Mouse (Mus musculus) heart, embryonic 13.5 days (tissue): ENCODE results near the gene Lrrc32. TPM values are rescaled to one million over a fixed set of nuclear protein-coding genes. Genes with fewer than 3 reads are reported as not detected.

Source experiments
- ATAC-seq: fragments of 200-750 bp; cut with Nextera tagmentation; 2 replicates; pipeline ENCODE4 v1.8.0; 2017; ENCODE audit warnings: moderate TSS enrichment; ENCODE audit not compliant: insufficient number of reproducible peaks, low FRiP score, low TSS enrichment; ENCODE audit errors: extremely low read depth
- H3K27ac ChIP-seq: fragments of 300-500 bp; sonication (generic); replicated peaks from 2 replicates; pipeline ENCODE4 v1.5.1; 2015; ENCODE audit warnings: moderate library complexity, mild to moderate bottlenecking, inconsistent platforms
- H3K27me3 ChIP-seq: fragments of 300-500 bp; sonication (generic); replicated peaks from 2 replicates; pipeline ENCODE4 v1.6.1; 2015; ENCODE audit warnings: mild to moderate bottlenecking, inconsistent platforms
- H3K36me3 ChIP-seq: fragments of 300-500 bp; sonication (generic); 2 replicates; pipeline ENCODE4 v1.6.1; 2015; ENCODE audit warnings: mild to moderate bottlenecking, inconsistent platforms
- H3K4me1 ChIP-seq: fragments of 300-500 bp; sonication (generic); 2 replicates; pipeline ENCODE4 v1.6.1; 2015; ENCODE audit warnings: inconsistent platforms
- H3K4me2 ChIP-seq: fragments of 300-500 bp; sonication (generic); 2 replicates; pipeline ENCODE4 v1.6.1; 2015; ENCODE audit warnings: inconsistent platforms, mild to moderate bottlenecking, moderate library complexity
- H3K4me3 ChIP-seq: fragments of 300-500 bp; sonication (generic); 2 replicates; pipeline ENCODE4 v1.5.1; 2015; ENCODE audit warnings: moderate library complexity, mild to moderate bottlenecking, inconsistent platforms
- H3K9ac ChIP-seq: fragments of 300-500 bp; sonication (generic); 2 replicates; pipeline ENCODE4 v1.6.1; 2015; ENCODE audit warnings: inconsistent platforms, mild to moderate bottlenecking, moderate library complexity
- H3K9me3 ChIP-seq: fragments of 300-500 bp; sonication (generic); 2 replicates; pipeline ENCODE4 v1.6.1; 2016; ENCODE audit warnings: inconsistent platforms
- WGBS: fragments of 180-500 bp; shearing (Covaris S2); methylation state at CpG from one replicate; pipeline ENCODE4 v1.1.7; 2015; ENCODE audit warnings: mixed read lengths; 5-methylcytosine and 5-hydroxymethylcytosine counted together
- polyA plus RNA-seq: library from polyadenylated mRNA; unstranded; fragments of >200 nt; fragmentation: Nextera tagmentation; extraction: Ambion mirVana; gene quantifications from 2 replicates; pipeline ENCODE4 v1.2.1, GENCODE M21; 2015

The Lrrc32 gene
- polyA plus RNA-seq, 1 experiment from 2014 or later: 6.0 TPM

GRCm38 (mm10) chr7:98477153-98477552 lies 11.9 kb upstream of the Lrrc32 start:
- no peak overlapping the region for H3K27ac ChIP-seq
- H3K4me2 ChIP-seq: no peak overlapping the region
- no peak overlapping the region for H3K9ac ChIP-seq
- H3K36me3 ChIP-seq: no peaks in the 10 kb centered on the region
- no peak overlapping the region for H3K4me3 ChIP-seq
- peaks cover 20% of the 10 kb centered on the region for H3K4me1 ChIP-seq
- ATAC-seq: no peak
- H3K27me3 ChIP-seq: peaks cover 27% of the 10 kb centered on the region; the same call in 1 of the 2 replicates
- 66% methylated on average over 4 of the region's 4 CpGs for WGBS
- no peaks in the 10 kb centered on the region for H3K9me3 ChIP-seq

GRCm38 (mm10) chr7:98480481-98480880 lies 8.6 kb upstream of the Lrrc32 start:
- Histone ChIP-seq H3K4me2 (no peak overlapping the region), H3K9ac (no peak overlapping the region), H3K27me3 (peaks cover 27% of the 10 kb centered on the region; the same call in 1 of the 2 replicates), H3K4me3 (no peak overlapping the region), H3K36me3 (no peaks in the 10 kb centered on the region), H3K4me1 (peaks cover 30% of the 10 kb centered on the region), H3K27ac (no peak overlapping the region), H3K9me3 (no peaks in the 10 kb centered on the region)
- no peak for ATAC-seq
- WGBS: 74% methylated on average over 1 of the region's 1 CpGs

GRCm38 (mm10) chr7:98481066-98481734 lies 7.9 kb upstream of the Lrrc32 start:
- no peak overlapping the region for H3K4me3 ChIP-seq
- H3K4me2 ChIP-seq: peak overlapping the region; percentile 44

GRCm38 (mm10) chr7:98481861-98482260 lies 7.2 kb upstream of the Lrrc32 start:
- H3K4me2 ChIP-seq: no peak overlapping the region
- no peak for ATAC-seq
- H3K9ac ChIP-seq: no peak overlapping the region
- peaks cover 27% of the 10 kb centered on the region; the same call in 1 of the 2 replicates for H3K27me3 ChIP-seq
- H3K4me1 ChIP-seq: peaks cover 41% of the 10 kb centered on the region
- no peak overlapping the region for H3K4me3 ChIP-seq
- peak overlapping the region; percentile 73; the same call in 1 of the 2 replicates for H3K27ac ChIP-seq
- no peaks in the 10 kb centered on the region for H3K9me3 ChIP-seq
- whole genome bisulfite sequencing: 79% methylated on average over 8 of the region's 8 CpGs
- no peaks in the 10 kb centered on the region for H3K36me3 ChIP-seq

More at GRCm38 (mm10) chr7:98481066-98481734, 7.9 kb upstream of the Lrrc32 start:
- 0 out of 2 replicates have a peak overlapping the region, but pooled peaks have one; percentile 16 for H3K27ac ChIP-seq
- 18% methylated on average over 9 of the region's 9 CpGs for WGBS
- ATAC-seq: no peak
- peak overlapping the region; percentile 20; the same call in 1 of the 2 replicates for H3K9ac ChIP-seq
- peaks cover 27% of the 10 kb centered on the region; the same call in 1 of the 2 replicates for H3K27me3 ChIP-seq
- peaks cover 37% of the 10 kb centered on the region for H3K4me1 ChIP-seq
- no peaks in the 10 kb centered on the region for H3K36me3 ChIP-seq
- H3K9me3 ChIP-seq: no peaks in the 10 kb centered on the region

- peak; percentile 12; the same call in 1 of the 2 replicates for ATAC-seq
- H3K4me3 ChIP-seq: no peak overlapping the region
- H3K9me3 ChIP-seq: no peaks in the 10 kb centered on the region
- H3K4me1 ChIP-seq: peaks cover 37% of the 10 kb centered on the region
- peak overlapping the region; percentile 57 for H3K9ac ChIP-seq
- H3K27me3 ChIP-seq: peaks cover 32% of the 10 kb centered on the region; the same call in 1 of the 2 replicates
- no peaks in the 10 kb centered on the region for H3K36me3 ChIP-seq
- H3K27ac ChIP-seq: peak overlapping the region; percentile 73
- 40% methylated on average over 12 of the region's 12 CpGs for WGBS
- H3K4me2 ChIP-seq: peak overlapping the region; percentile 24
Observed at GRCm38 (mm10) chr7:98482551-98483267, 6.4 kb upstream of the Lrrc32 start.

GRCm38 (mm10) chr7:98483268-98483607 lies 5.8 kb upstream of the Lrrc32 start:
- ATAC-seq: no peak
- peak overlapping the region; percentile 57 for H3K9ac ChIP-seq
- H3K27me3 ChIP-seq: peaks cover 35% of the 10 kb centered on the region; the same call in 1 of the 2 replicates
- H3K36me3 ChIP-seq: no peaks in the 10 kb centered on the region
- WGBS: 20% methylated on average over 8 of the region's 8 CpGs
- H3K4me2 ChIP-seq: peak overlapping the region; percentile 24
- peak overlapping the region; percentile 71 for H3K27ac ChIP-seq
- H3K4me3 ChIP-seq: no peak overlapping the region
- H3K9me3 ChIP-seq: no peaks in the 10 kb centered on the region
- peaks cover 37% of the 10 kb centered on the region for H3K4me1 ChIP-seq

GRCm38 (mm10) chr7:98484878-98485277 lies 4.2 kb upstream of the Lrrc32 start:
- H3K4me3 ChIP-seq: no peak overlapping the region
- no peak for ATAC-seq
- 73% methylated on average over 3 of the region's 3 CpGs for WGBS
- H3K27me3 ChIP-seq: peaks cover 28% of the 10 kb centered on the region; the same call in 1 of the 2 replicates
- peaks cover 46% of the 10 kb centered on the region for H3K4me1 ChIP-seq
- H3K36me3 ChIP-seq: no peaks in the 10 kb centered on the region
- no peaks in the 10 kb centered on the region for H3K9me3 ChIP-seq
- H3K4me2 ChIP-seq: no peak overlapping the region
- H3K9ac ChIP-seq: no peak overlapping the region
- no peak overlapping the region for H3K27ac ChIP-seq

- ATAC-seq: no peak
- Histone ChIP-seq H3K9me3 (no peaks in the 10 kb centered on the region), H3K9ac (no peak overlapping the region), H3K4me1 (peaks cover 46% of the 10 kb centered on the region), H3K36me3 (no peaks in the 10 kb centered on the region), H3K27me3 (peaks cover 22% of the 10 kb centered on the region; the same call in 1 of the 2 replicates), H3K4me3 (no peak overlapping the region), H3K27ac (no peak overlapping the region), H3K4me2 (no peak overlapping the region)
- WGBS: 66% methylated on average over 4 of the region's 4 CpGs
Observed at GRCm38 (mm10) chr7:98485508-98485907, 3.6 kb upstream of the Lrrc32 start.

GRCm38 (mm10) chr7:98486471-98486917 lies 2.6 kb upstream of the Lrrc32 start:
- Histone ChIP-seq H3K9ac (no peak overlapping the region), H3K27me3 (peaks cover 26% of the 10 kb centered on the region), H3K4me1 (peaks cover 48% of the 10 kb centered on the region), H3K9me3 (no peaks in the 10 kb centered on the region), H3K4me2 (no peak overlapping the region), H3K36me3 (no peaks in the 10 kb centered on the region), H3K4me3 (no peak overlapping the region), H3K27ac (no peak overlapping the region)
- no peak for ATAC-seq
- 68% methylated on average over 7 of the region's 7 CpGs for WGBS

GRCm38 (mm10) chr7:98487202-98487980 lies 1.7 kb upstream of the Lrrc32 start:
- no peak overlapping the region for H3K27ac ChIP-seq
- peaks cover 49% of the 10 kb centered on the region for H3K4me1 ChIP-seq
- H3K4me2 ChIP-seq: no peak overlapping the region
- no peak overlapping the region for H3K4me3 ChIP-seq
- no peak overlapping the region for H3K9ac ChIP-seq
- H3K9me3 ChIP-seq: no peaks in the 10 kb centered on the region
- H3K36me3 ChIP-seq: no peaks in the 10 kb centered on the region
- no peak for ATAC-seq
- WGBS: 88% methylated on average over 11 of the region's 11 CpGs
- H3K27me3 ChIP-seq: peaks cover 26% of the 10 kb centered on the region
